Mouse (Mus musculus): ENCODE results near the gene Kcnc4.

- no peak for TF ChIP-seq POLR2A (IDR thresholded peaks at IDR 0.05; ENCODE audit: insufficient read depth, low read depth, low read length)
- no peak for TF ChIP-seq CTCF (IDR thresholded peaks at IDR 0.05; ENCODE audit: insufficient read depth, low read depth, low read length)
These were observed 21.7 kb downstream of the Kcnc4 start for GRCm38 (mm10) chr3:107437666-107438065.
